Mouse (Mus musculus): ENCODE measurements around the gene Gm11027. TPM values are rescaled to one million over a fixed set of nuclear protein-coding genes. Genes with fewer than 3 reads are reported as not detected.

Gm11027 gene
- total and polyA plus RNA-seq, 3 experiments, result not detected

DNA sequence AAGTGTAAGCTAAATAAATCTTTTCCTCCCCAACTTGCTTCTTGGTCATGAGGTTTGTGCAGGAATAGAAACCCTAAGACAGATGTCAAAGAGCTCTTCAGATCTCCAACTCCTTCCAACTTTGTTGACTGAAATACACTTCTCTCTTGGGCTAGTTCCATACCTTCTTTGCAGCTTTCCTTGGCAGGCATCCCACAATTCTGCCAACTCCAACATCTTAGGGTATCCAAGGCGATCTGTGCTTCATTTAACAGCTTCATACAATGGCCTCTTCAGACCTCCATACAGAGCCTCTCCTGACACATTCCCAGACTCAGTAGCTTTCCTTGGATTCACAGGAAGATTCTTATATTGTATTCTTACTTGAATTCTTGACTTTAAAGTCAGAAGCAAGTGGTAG is 1.5 kb upstream of the Gm11027 start:
- dilution Hi-C loops (cut with MboI; ENCODE audit: extremely low pct_ligation_motif_present, extremely low pct_unique_long_range_greater_than_20kb, low sequenced_read_pairs), result no loop called here
- in situ Hi-C loops (cut with MboI; ENCODE audit: low pct_ligation_motif_present, low pct_unique_long_range_greater_than_20kb, low sequenced_read_pairs), result loop anchor here (25.0 kb wide), 1 partner anchor 314 kb away; no protein-coding TSS in a partner anchor

DNA sequence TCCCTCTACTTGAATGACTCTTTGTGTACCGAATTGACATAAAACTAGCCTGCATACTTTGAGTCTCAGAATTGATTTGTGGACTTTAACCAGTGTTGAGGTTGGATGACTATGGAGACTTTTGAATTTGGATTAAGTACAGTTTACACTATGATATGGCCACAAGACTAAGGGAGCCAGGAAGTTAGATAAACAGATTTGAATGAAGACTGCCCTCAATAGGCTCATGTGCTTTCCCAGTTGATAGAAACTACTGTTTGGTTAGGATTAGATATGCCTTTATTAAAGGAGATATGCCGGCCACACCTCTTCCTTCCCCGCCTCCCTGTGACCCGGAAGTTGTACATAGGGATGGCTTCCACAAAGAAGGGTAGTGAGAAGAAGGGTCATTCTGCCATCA is 445 bp downstream of the Gm11027 start:
- H3K27me3 ChIP-seq (replicated peaks), result peaks cover 1% of the 10 kb centered on the region
- in situ Hi-C loops (cut with MboI; ENCODE audit: low pct_ligation_motif_present, low pct_unique_long_range_greater_than_20kb, low sequenced_read_pairs), result loop anchor here (25.0 kb wide), 1 partner anchor 137 kb away; the partner anchor contains the start of gene Ncapg2
- H3K9me3 ChIP-seq (replicated peaks; ENCODE audit: low read length), result no peaks in the 10 kb centered on the region
- no peak overlapping the region for H3K27ac ChIP-seq (ENCODE audit: insufficient read depth, low read depth)
- H3K4me1 ChIP-seq (ENCODE audit: control insufficient read depth in 1 of 2, insufficient read depth in 2 of 2), result no peaks in the 10 kb centered on the region; a peak in 2 of 4 replicates
- H3K9ac ChIP-seq (ENCODE audit: insufficient read depth, low read depth), result no peak overlapping the region
- no peaks in the 10 kb centered on the region for H3K79me2 ChIP-seq (replicated peaks; ENCODE audit: control insufficient read depth, extremely low read depth, insufficient read depth, poor library complexity, severe bottlenecking)
- no peak overlapping the region for H3K4me3 ChIP-seq (replicated peaks in 1 of 3; ENCODE audit: low read depth in 2 of 3, low read length in 2 of 3, poor library complexity in 1 of 3)
- dilution Hi-C loops (cut with MboI; ENCODE audit: extremely low pct_ligation_motif_present, extremely low pct_unique_long_range_greater_than_20kb, low sequenced_read_pairs), result no loop called here
- no peaks in the 10 kb centered on the region for H3K36me3 ChIP-seq (replicated peaks in 1 of 2; ENCODE audit: control insufficient read depth in 1 of 2, insufficient read depth in 1 of 2, low read length in 1 of 2)
- no peak for DNase-seq (ENCODE audit: extremely low read depth)
- no peak overlapping the region for H3K4me2 ChIP-seq (ENCODE audit: insufficient read depth, low read depth, poor library complexity, severe bottlenecking)
- no peak for TF ChIP-seq BHLHE40 (IDR thresholded peaks at IDR 0.05; ENCODE audit: low read depth, low read length)
- TF ChIP-seq GABPA (IDR thresholded peaks at IDR 0.05; ENCODE audit: insufficient replicate concordance, low read depth, low read length), result no peak
- no peak for TF ChIP-seq USF1 (IDR thresholded peaks at IDR 0.05; ENCODE audit: low read depth, low read length)
- no peak for TF ChIP-seq RAD21 (IDR thresholded peaks at IDR 0.05; ENCODE audit: low read depth, low read length)
- TF ChIP-seq JUN (IDR thresholded peaks at IDR 0.05; ENCODE audit: insufficient read depth, low read depth, low read length), result no peak
- TF ChIP-seq MAX (IDR thresholded peaks at IDR 0.05; ENCODE audit: low read length), result no peak
- no peak for TF ChIP-seq CTCF (conservative IDR thresholded peaks at IDR 0.05 in 1 of 2, IDR thresholded peaks at IDR 0.05 in 1 of 2; ENCODE audit: low read depth in 2 of 2, low read length in 2 of 2)
- TF ChIP-seq TCF12 (IDR thresholded peaks at IDR 0.05; ENCODE audit: low read depth, low read length), result no peak
- no peak for TF ChIP-seq ZKSCAN1 (IDR thresholded peaks at IDR 0.05; ENCODE audit: borderline replicate concordance, low read depth, low read length)
- no peak for TF ChIP-seq PAX5 (IDR thresholded peaks at IDR 0.05; ENCODE audit: low read length)

More for the DNA sequence above, 1.5 kb upstream of the Gm11027 start:
- peaks cover 1% of the 10 kb centered on the region for H3K27me3 ChIP-seq (replicated peaks)
- H3K9me3 ChIP-seq (replicated peaks; ENCODE audit: low read length), result no peaks in the 10 kb centered on the region
- DNase-seq (ENCODE audit: extremely low read depth), result no peak
- H3K9ac ChIP-seq (ENCODE audit: insufficient read depth, low read depth), result no peak overlapping the region
- no peak for TF ChIP-seq JUND (conservative IDR thresholded peaks at IDR 0.05; ENCODE audit: low read depth, low read length)
- no peak for TF ChIP-seq BHLHE40 (IDR thresholded peaks at IDR 0.05; ENCODE audit: low read depth, low read length)
- no peak for TF ChIP-seq CHD2 (IDR thresholded peaks at IDR 0.05; ENCODE audit: low read length)
- no peak for TF ChIP-seq ZKSCAN1 (IDR thresholded peaks at IDR 0.05; ENCODE audit: borderline replicate concordance, low read depth, low read length)
- TF ChIP-seq NRF1 (IDR thresholded peaks at IDR 0.05; ENCODE audit: low read depth, low read length), result no peak
- no peak for TF ChIP-seq HCFC1 (IDR thresholded peaks at IDR 0.05; ENCODE audit: low read depth, low read length)
- no peak for TF ChIP-seq NELFE (IDR thresholded peaks at IDR 0.05; ENCODE audit: low read depth, low read length)
- no peak for TF ChIP-seq EP300 (IDR thresholded peaks at IDR 0.05; ENCODE audit: low read length)
- no peak for TF ChIP-seq CHD1 (IDR thresholded peaks at IDR 0.05; ENCODE audit: low read depth, low read length)
- no peak for TF ChIP-seq SIN3A (IDR thresholded peaks at IDR 0.05; ENCODE audit: low read length)
- no peak for TF ChIP-seq ZMIZ1 (IDR thresholded peaks at IDR 0.05; ENCODE audit: low read depth, low read length)
- TF ChIP-seq ELF1 (IDR thresholded peaks at IDR 0.05; ENCODE audit: low read depth, low read length), result no peak
- no peaks in the 10 kb centered on the region for H3K79me2 ChIP-seq (replicated peaks; ENCODE audit: control insufficient read depth, extremely low read depth, insufficient read depth, poor library complexity, severe bottlenecking)
- H3K4me3 ChIP-seq (replicated peaks in 1 of 3; ENCODE audit: low read depth in 2 of 3, low read length in 2 of 3, poor library complexity in 1 of 3), result no peak overlapping the region
- H3K27ac ChIP-seq (ENCODE audit: insufficient read depth, low read depth), result no peak overlapping the region
- no peak overlapping the region for H3K4me2 ChIP-seq (ENCODE audit: insufficient read depth, low read depth, poor library complexity, severe bottlenecking)
- H3K4me1 ChIP-seq (ENCODE audit: control insufficient read depth in 1 of 2, insufficient read depth in 2 of 2), result no peaks in the 10 kb centered on the region
- H3K36me3 ChIP-seq (replicated peaks in 1 of 2; ENCODE audit: control insufficient read depth in 1 of 2, insufficient read depth in 1 of 2, low read length in 1 of 2), result no peaks in the 10 kb centered on the region
